Mouse (Mus musculus) CH12.LX (cell line): ENCODE measurements around the gene Pop7. TPM values are rescaled to one million over a fixed set of nuclear protein-coding genes. Genes with fewer than 3 reads are reported as not detected.

Experiments
- polyA plus RNA-seq: library from polyadenylated mRNA; unstranded; fragments of >175 nt; gene quantifications from 2 replicates; pipeline ENCODE4 v1.2.1, GENCODE M21; 2012; ENCODE audit warnings: low read depth; ENCODE audit not compliant: insufficient read length
- total RNA-seq, 2 experiments: library from RNA; depleted of rRNA; stranded (reverse); fragments of 300-350 nt in 1 of 2; fragments of >200 nt in 1 of 2; gene quantifications; 2 replicates each; pipeline ENCODE4 v1.2.3; 2012 to 2014

Gene Pop7
- total and polyA plus RNA-seq, 3 experiments: 35.0 to 44.2 (median 38.5) TPM

Other genes with a start within 250 kb of the Pop7 start
Only the 20 nearest of the 22 such genes appear.
- 0.13 TPM in 2 replicates for gene Ache, start 215.0 kb downstream of the Pop7 start, total RNA-seq (2012; rRNA removed)
- not detected in 2 replicates for gene Ache, start 215.0 kb downstream of the Pop7 start, total RNA-seq (2014; rRNA removed)
- 0.11 and 0.23 TPM in 2 replicates for gene Ache, start 215.0 kb downstream of the Pop7 start, polyA plus RNA-seq
- gene Ufsp1, start 207.9 kb downstream of the Pop7 start, total RNA-seq (2012; rRNA removed): 2.9 and 4.1 TPM in 2 replicates
- 0.91 and 1.6 TPM in 2 replicates for gene Ufsp1, start 207.9 kb downstream of the Pop7 start, total RNA-seq (2014; rRNA removed)
- gene Ufsp1, start 207.9 kb downstream of the Pop7 start, polyA plus RNA-seq: 4.4 and 5.2 TPM in 2 replicates
- gene Srrt, start 194.8 kb downstream of the Pop7 start, total RNA-seq (2012; rRNA removed): 165 and 267 TPM in 2 replicates
- gene Srrt, start 194.8 kb downstream of the Pop7 start, total RNA-seq (2014; rRNA removed): 148 and 183 TPM in 2 replicates
- 493 and 576 TPM in 2 replicates for gene Srrt, start 194.8 kb downstream of the Pop7 start, polyA plus RNA-seq
- gene Trip6, start 188.1 kb downstream of the Pop7 start, total RNA-seq (2012; rRNA removed): 1.4 and 1.8 TPM in 2 replicates
- gene Trip6, start 188.1 kb downstream of the Pop7 start, total RNA-seq (2014; rRNA removed): 0.81 and 0.86 TPM in 2 replicates
- gene Trip6, start 188.1 kb downstream of the Pop7 start, polyA plus RNA-seq: 3.9 and 5.1 TPM in 2 replicates
- 11.1 and 11.5 TPM in 2 replicates for gene Slc12a9, start 168.9 kb downstream of the Pop7 start, total RNA-seq (2012; rRNA removed)
- 2.8 and 3.0 TPM in 2 replicates for gene Slc12a9, start 168.9 kb downstream of the Pop7 start, total RNA-seq (2014; rRNA removed)
- gene Slc12a9, start 168.9 kb downstream of the Pop7 start, polyA plus RNA-seq: 7.9 and 8.2 TPM in 2 replicates
- 1.6 and 2.2 TPM in 2 replicates for gene Ephb4, start 152.4 kb downstream of the Pop7 start, total RNA-seq (2012; rRNA removed)
- gene Ephb4, start 152.4 kb downstream of the Pop7 start, total RNA-seq (2014; rRNA removed): 0.41 and 0.56 TPM in 2 replicates
- 1.4 and 1.5 TPM in 2 replicates for gene Ephb4, start 152.4 kb downstream of the Pop7 start, polyA plus RNA-seq
- 0.04 TPM in 1 of 2 replicates, not detected in the other for gene Zan, start 25.5 kb downstream of the Pop7 start, total RNA-seq (2012; rRNA removed)
- not detected in 2 replicates for gene Zan, start 25.5 kb downstream of the Pop7 start, total RNA-seq (2014; rRNA removed)
- gene Zan, start 25.5 kb downstream of the Pop7 start, polyA plus RNA-seq: 0.10 and 0.78 TPM in 2 replicates
- 4.9 and 5.9 TPM in 2 replicates for gene Gigyf1, start 16.0 kb upstream of the Pop7 start, total RNA-seq (2012; rRNA removed)
- 0.98 and 1.3 TPM in 2 replicates for gene Gigyf1, start 16.0 kb upstream of the Pop7 start, total RNA-seq (2014; rRNA removed)
- 12.3 and 14.0 TPM in 2 replicates for gene Gigyf1, start 16.0 kb upstream of the Pop7 start, polyA plus RNA-seq
- not detected in 2 replicates for gene Epo, start 30.7 kb upstream of the Pop7 start, total RNA-seq (2012; rRNA removed)
- gene Epo, start 30.7 kb upstream of the Pop7 start, total RNA-seq (2014; rRNA removed): not detected in 2 replicates
- not detected in 2 replicates for gene Epo, start 30.7 kb upstream of the Pop7 start, polyA plus RNA-seq
- 388 and 480 TPM in 2 replicates for gene Gnb2, start 31.0 kb upstream of the Pop7 start, total RNA-seq (2012; rRNA removed)
- gene Gnb2, start 31.0 kb upstream of the Pop7 start, total RNA-seq (2014; rRNA removed): 261 and 264 TPM in 2 replicates
- 312 and 327 TPM in 2 replicates for gene Gnb2, start 31.0 kb upstream of the Pop7 start, polyA plus RNA-seq
- gene Actl6b, start 51.0 kb upstream of the Pop7 start, total RNA-seq (2012; rRNA removed): not detected in 2 replicates
- gene Actl6b, start 51.0 kb upstream of the Pop7 start, total RNA-seq (2014; rRNA removed): not detected in 2 replicates
- not detected in 2 replicates for gene Actl6b, start 51.0 kb upstream of the Pop7 start, polyA plus RNA-seq
- gene Tfr2, start 67.3 kb upstream of the Pop7 start, total RNA-seq (2012; rRNA removed): 1.3 and 2.2 TPM in 2 replicates
- gene Tfr2, start 67.3 kb upstream of the Pop7 start, total RNA-seq (2014; rRNA removed): 0.50 and 0.67 TPM in 2 replicates
- 1.1 and 2.2 TPM in 2 replicates for gene Tfr2, start 67.3 kb upstream of the Pop7 start, polyA plus RNA-seq
- 4.2 and 5.5 TPM in 2 replicates for gene Mospd3, start 98.5 kb upstream of the Pop7 start, total RNA-seq (2012; rRNA removed)
- gene Mospd3, start 98.5 kb upstream of the Pop7 start, total RNA-seq (2014; rRNA removed): 0.76 and 1.5 TPM in 2 replicates
- 18.3 and 23.7 TPM in 2 replicates for gene Mospd3, start 98.5 kb upstream of the Pop7 start, polyA plus RNA-seq
- gene Pcolce, start 111.3 kb upstream of the Pop7 start, total RNA-seq (2012; rRNA removed): 0.30 and 0.46 TPM in 2 replicates
- gene Pcolce, start 111.3 kb upstream of the Pop7 start, total RNA-seq (2014; rRNA removed): not detected in 2 replicates
- gene Pcolce, start 111.3 kb upstream of the Pop7 start, polyA plus RNA-seq: 0.76 and 0.97 TPM in 2 replicates
- gene Fbxo24, start 126.5 kb upstream of the Pop7 start, total RNA-seq (2012; rRNA removed): 0.13 TPM in 2 replicates
- not detected in 2 replicates for gene Fbxo24, start 126.5 kb upstream of the Pop7 start, total RNA-seq (2014; rRNA removed)
- 0.24 and 0.26 TPM in 2 replicates for gene Fbxo24, start 126.5 kb upstream of the Pop7 start, polyA plus RNA-seq
- gene Lrch4, start 126.6 kb upstream of the Pop7 start, total RNA-seq (2012; rRNA removed): 20.0 and 25.6 TPM in 2 replicates
- gene Lrch4, start 126.6 kb upstream of the Pop7 start, total RNA-seq (2014; rRNA removed): 9.0 and 9.9 TPM in 2 replicates
- gene Lrch4, start 126.6 kb upstream of the Pop7 start, polyA plus RNA-seq: 47.9 and 62.1 TPM in 2 replicates
- 1.1 and 1.5 TPM in 2 replicates for gene Gm20605, start 126.7 kb upstream of the Pop7 start, total RNA-seq (2012; rRNA removed)
- 0.50 and 1.1 TPM in 2 replicates for gene Gm20605, start 126.7 kb upstream of the Pop7 start, total RNA-seq (2014; rRNA removed)
- 7.4 and 9.0 TPM in 2 replicates for gene Gm20605, start 126.7 kb upstream of the Pop7 start, polyA plus RNA-seq
- gene Sap25, start 138.8 kb upstream of the Pop7 start, total RNA-seq (2012; rRNA removed): 2.2 and 2.4 TPM in 2 replicates
- gene Sap25, start 138.8 kb upstream of the Pop7 start, total RNA-seq (2014; rRNA removed): 0.72 and 2.1 TPM in 2 replicates
- gene Sap25, start 138.8 kb upstream of the Pop7 start, polyA plus RNA-seq: 12.1 and 16.6 TPM in 2 replicates
- not detected in 2 replicates for gene Irs3, start 143.2 kb upstream of the Pop7 start, total RNA-seq (2012; rRNA removed)
- not detected in 2 replicates for gene Irs3, start 143.2 kb upstream of the Pop7 start, total RNA-seq (2014; rRNA removed)
- gene Irs3, start 143.2 kb upstream of the Pop7 start, polyA plus RNA-seq: not detected in 2 replicates
- gene Agfg2, start 182.2 kb upstream of the Pop7 start, total RNA-seq (2012; rRNA removed): 8.7 and 10.0 TPM in 2 replicates
- 11.5 and 13.4 TPM in 2 replicates for gene Agfg2, start 182.2 kb upstream of the Pop7 start, total RNA-seq (2014; rRNA removed)
- 16.7 and 16.8 TPM in 2 replicates for gene Agfg2, start 182.2 kb upstream of the Pop7 start, polyA plus RNA-seq